Mouse (Mus musculus) midbrain, embryonic 14.5 days (tissue): Measurements from ENCODE around the gene Snx6. TPM values are rescaled to one million over a fixed set of nuclear protein-coding genes. Genes with fewer than 3 reads are reported as not detected.
A peak's percentile ranks its signal among the peaks of the same experiment; 100 is the strongest.

Experiments
- ATAC-seq: fragments of 200-750 bp; cut with Nextera tagmentation; 2 replicates; pipeline ENCODE4 v1.8.0; 2017; ENCODE audit warnings: moderate number of reproducible peaks, moderate library complexity; ENCODE audit not compliant: low FRiP score, low TSS enrichment
- DNase-seq: peaks from one replicate; pipeline ENCODE4 v3.0.0-alpha.2; 2015
- H3K27ac ChIP-seq: fragments of 300-500 bp; sonication (generic); replicated peaks from 2 replicates; pipeline ENCODE4 v1.5.1; 2014; ENCODE audit warnings: mild to moderate bottlenecking, low read depth, low read length, moderate library complexity
- H3K27me3 ChIP-seq: fragments of 300-500 bp; sonication (generic); 2 replicates; pipeline ENCODE4 v1.6.1; 2014; ENCODE audit warnings: low read length, control low read depth, mixed read lengths; ENCODE audit not compliant: control insufficient read depth, insufficient read depth
- H3K36me3 ChIP-seq: fragments of 300-500 bp; sonication (generic); 2 replicates; pipeline ENCODE4 v1.6.1; 2014; ENCODE audit warnings: low read length, control low read depth; ENCODE audit not compliant: control insufficient read depth, insufficient read depth
- H3K4me1 ChIP-seq: fragments of 300-500 bp; sonication (generic); 2 replicates; pipeline ENCODE4 v1.6.1; 2014; ENCODE audit warnings: mild to moderate bottlenecking, antibody characterized with exemption, low read length, control low read depth; ENCODE audit not compliant: control insufficient read depth, insufficient read depth
- H3K4me2 ChIP-seq: fragments of 300-500 bp; sonication (generic); 2 replicates; pipeline ENCODE4 v1.6.1; 2014; ENCODE audit warnings: mild to moderate bottlenecking, low read length, moderate library complexity
- H3K4me3 ChIP-seq: fragments of 300-500 bp; sonication (generic); replicated peaks from 2 replicates; pipeline ENCODE4 v1.5.1; 2014; ENCODE audit warnings: low read depth, low read length
- H3K9ac ChIP-seq: fragments of 300-500 bp; sonication (generic); replicated peaks from 2 replicates; pipeline ENCODE4 v1.6.1; 2014; ENCODE audit warnings: mild to moderate bottlenecking, low read length, moderate library complexity
- H3K9me3 ChIP-seq: fragments of 300-500 bp; sonication (generic); 2 replicates; pipeline ENCODE4 v1.6.1; 2016; ENCODE audit warnings: low read length, control low read depth, mixed read lengths; ENCODE audit not compliant: control insufficient read depth
- WGBS: fragments of 180-500 bp; shearing (Covaris S2); extraction: QIAGEN DNeasy Blood & Tissue Kit; methylation state at CpG from one replicate; pipeline ENCODE4 v1.1.7; 2014; 5-methylcytosine and 5-hydroxymethylcytosine counted together
- polyA plus RNA-seq: library from polyadenylated mRNA; unstranded; fragments of >200 nt; fragmentation: Nextera tagmentation; extraction: Ambion mirVana; gene quantifications from 2 replicates; pipeline ENCODE4 v1.2.1, GENCODE M21; 2014

The Snx6 gene
- 156 and 175 TPM in 2 replicates for polyA plus RNA-seq

DNA sequence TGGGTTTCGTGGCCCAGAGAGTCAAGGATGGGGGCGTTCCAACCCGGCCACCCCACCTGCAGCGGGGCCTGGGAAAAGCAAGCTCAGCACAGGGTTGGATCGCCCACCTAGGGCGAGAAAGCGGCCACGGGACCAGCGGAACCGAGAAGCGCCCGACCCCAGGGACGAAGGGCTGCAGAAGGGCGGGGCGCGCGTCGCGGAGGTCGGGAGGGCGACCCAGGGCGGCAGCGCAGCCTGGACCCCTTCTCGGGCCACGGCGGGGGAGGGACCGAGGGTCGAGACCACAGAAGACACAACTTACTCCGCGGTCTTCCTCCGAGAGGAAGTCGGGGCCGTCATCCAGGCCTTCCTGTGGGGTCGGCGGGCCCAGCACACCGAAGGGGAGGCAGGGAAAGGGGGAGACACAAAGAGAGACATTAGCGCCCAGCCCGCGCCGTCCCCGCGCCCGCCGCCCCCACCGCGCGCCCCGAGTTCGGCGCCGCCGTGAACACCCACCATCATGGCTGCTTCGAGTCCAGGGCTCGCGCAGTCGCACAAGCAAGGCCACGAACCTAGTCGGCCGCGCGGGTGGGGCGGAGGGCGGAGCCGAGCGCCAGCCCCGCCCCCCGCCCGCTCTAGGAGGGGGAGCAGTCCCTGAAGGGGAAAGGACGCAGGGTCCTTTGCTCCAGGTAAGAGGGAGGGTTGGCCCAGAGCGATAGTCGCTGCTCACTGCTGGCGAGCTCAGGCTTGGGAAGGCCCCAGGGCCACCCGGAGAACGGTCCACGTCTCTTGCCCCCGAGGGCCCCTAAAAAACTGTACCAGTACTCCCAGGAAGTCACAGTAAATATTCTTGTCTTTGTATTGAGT is at the start of gene Snx6:
TSS of gene Snx6 (minus strand) at position 551 of the 846 bp plus-strand sequence.
- peak within 1 kb of the TSS; percentile 96 for H3K4me3 ChIP-seq
- H3K4me2 ChIP-seq = peak within 1 kb of the TSS; percentile 72
- H3K9ac ChIP-seq = peak within 1 kb of the TSS; percentile 99
- no peaks in the 10 kb centered on the region for H3K27me3 ChIP-seq
- ATAC-seq (peak; percentile 94), DNase-seq (peak; percentile 95)
- no peaks in the 10 kb centered on the region for H3K9me3 ChIP-seq
- H3K27ac ChIP-seq = peak within 1 kb of the TSS; percentile 83
- under 1% methylated on average over 73 of the region's 76 CpGs for WGBS
- 0 out of 2 replicates have a peak, but pooled peaks cover 3% of the 10 kb centered on the region for H3K36me3 ChIP-seq
- peaks cover 12% of the 10 kb centered on the region for H3K4me1 ChIP-seq

DNA sequence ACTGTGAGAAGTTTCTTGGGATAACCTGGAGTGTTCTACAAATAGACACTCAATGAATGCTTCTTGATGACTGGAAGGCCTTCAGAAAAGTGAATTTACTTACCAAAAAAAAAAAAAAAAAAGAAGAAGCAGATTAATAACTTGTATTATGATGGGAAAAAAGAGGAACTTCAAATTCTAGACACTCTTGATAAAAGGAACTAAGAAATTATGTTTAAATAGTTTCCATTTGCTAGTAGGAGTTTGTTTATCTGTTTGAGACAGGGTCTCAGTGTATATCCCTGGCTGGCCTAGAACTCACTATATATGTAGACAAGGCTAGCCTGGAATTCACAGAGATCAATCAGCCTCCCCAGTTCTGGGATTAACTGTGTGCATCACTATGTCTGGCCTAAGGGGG is 48.9 kb upstream of the Snx6 start:
- no peaks in the 10 kb centered on the region for H3K36me3 ChIP-seq
- H3K27me3 ChIP-seq = no peaks in the 10 kb centered on the region
- no peaks in the 10 kb centered on the region for H3K9me3 ChIP-seq
- no peak for DNase-seq
- no peak overlapping the region for H3K27ac ChIP-seq
- ATAC-seq = no peak
- no peaks in the 10 kb centered on the region for H3K4me1 ChIP-seq
- H3K4me2 ChIP-seq = no peak overlapping the region
- no peak overlapping the region for H3K9ac ChIP-seq
- no peak overlapping the region for H3K4me3 ChIP-seq

DNA sequence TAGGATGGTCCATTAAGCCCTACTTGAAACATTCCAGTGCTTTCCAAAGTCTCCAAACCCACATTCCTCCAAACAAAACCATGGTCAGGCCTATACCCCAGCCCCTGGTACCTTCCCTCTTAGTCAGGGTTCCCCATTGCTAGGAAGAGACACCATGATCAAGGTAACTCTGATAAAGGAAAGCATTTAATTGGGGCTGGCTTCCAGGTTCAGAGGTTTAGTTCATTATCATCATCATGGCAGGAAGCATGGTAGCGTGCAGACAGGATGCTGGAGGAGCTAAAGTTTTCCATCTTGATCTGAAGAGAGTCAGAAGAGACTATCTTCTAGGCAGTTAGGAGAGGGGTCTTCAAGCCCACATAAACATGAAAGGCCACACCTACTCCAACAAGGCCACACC is 46.1 kb upstream of the Snx6 start:
- Histone ChIP-seq H3K4me2 (no peak overlapping the region), H3K9me3 (no peaks in the 10 kb centered on the region), H3K9ac (no peak overlapping the region), H3K27ac (no peak overlapping the region), H3K36me3 (no peaks in the 10 kb centered on the region), H3K27me3 (no peaks in the 10 kb centered on the region), H3K4me1 (no peaks in the 10 kb centered on the region), H3K4me3 (no peak overlapping the region)
- DNase-seq = no peak
- ATAC-seq = no peak
- WGBS = 94% methylated on average over 1 of the region's 1 CpGs

DNA sequence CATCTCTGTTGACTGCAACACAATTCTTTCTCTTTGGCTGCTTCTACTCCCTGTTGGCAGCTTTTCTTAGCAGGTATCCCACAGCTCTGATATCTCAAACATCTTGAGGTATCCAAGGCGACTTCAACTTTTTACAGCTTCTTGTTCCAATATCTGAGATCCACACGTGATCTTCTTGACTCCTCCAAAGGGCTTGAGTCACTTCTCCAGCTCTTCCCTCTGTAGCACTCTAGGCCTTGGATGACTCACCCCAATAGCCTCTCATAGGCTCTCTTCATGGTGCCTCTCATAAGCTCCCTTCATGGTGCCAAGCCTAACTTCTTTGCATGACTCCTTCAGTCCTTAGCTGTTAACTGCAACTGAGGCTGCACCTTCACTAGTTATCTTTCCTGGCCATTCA is 44.3 kb upstream of the Snx6 start:
- no peak overlapping the region for H3K4me3 ChIP-seq
- WGBS = 84% methylated on average over 2 of the region's 2 CpGs
- DNase-seq = no peak

DNA sequence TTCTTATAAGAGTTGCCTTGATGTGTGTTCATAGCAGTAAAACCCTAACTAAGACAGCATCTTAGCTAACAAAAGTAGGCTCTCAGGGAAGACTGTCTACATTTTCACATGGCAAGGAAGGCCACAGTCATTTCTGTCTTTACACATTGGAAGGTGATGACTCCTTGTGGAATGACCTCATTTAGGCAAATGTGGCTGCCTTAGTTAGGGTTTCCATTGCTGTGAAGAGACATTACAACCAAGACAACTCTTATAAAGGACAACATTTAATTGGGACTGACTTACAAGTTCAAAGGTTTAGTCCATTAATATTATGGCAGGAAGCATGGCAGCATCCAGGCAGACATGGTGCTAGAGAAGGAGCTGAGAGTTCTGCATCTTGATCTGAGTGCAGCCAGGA is 43.4 kb upstream of the Snx6 start:
- no peaks in the 10 kb centered on the region for H3K4me1 ChIP-seq
- no peaks in the 10 kb centered on the region for H3K9me3 ChIP-seq
- H3K27me3 ChIP-seq = no peaks in the 10 kb centered on the region
- H3K9ac ChIP-seq = no peak overlapping the region
- no peak for ATAC-seq
- no peak overlapping the region for H3K4me3 ChIP-seq
- H3K36me3 ChIP-seq = no peaks in the 10 kb centered on the region
- no peak overlapping the region for H3K4me2 ChIP-seq
- no peak for DNase-seq
- no peak overlapping the region for H3K27ac ChIP-seq

More for the DNA sequence above, 44.3 kb upstream of the Snx6 start:
- no peaks in the 10 kb centered on the region for H3K9me3 ChIP-seq
- H3K36me3 ChIP-seq = no peaks in the 10 kb centered on the region
- no peak overlapping the region for H3K9ac ChIP-seq
- no peak for ATAC-seq
- no peaks in the 10 kb centered on the region for H3K4me1 ChIP-seq
- H3K4me2 ChIP-seq = no peak overlapping the region
- H3K27ac ChIP-seq = no peak overlapping the region
- no peaks in the 10 kb centered on the region for H3K27me3 ChIP-seq

DNA sequence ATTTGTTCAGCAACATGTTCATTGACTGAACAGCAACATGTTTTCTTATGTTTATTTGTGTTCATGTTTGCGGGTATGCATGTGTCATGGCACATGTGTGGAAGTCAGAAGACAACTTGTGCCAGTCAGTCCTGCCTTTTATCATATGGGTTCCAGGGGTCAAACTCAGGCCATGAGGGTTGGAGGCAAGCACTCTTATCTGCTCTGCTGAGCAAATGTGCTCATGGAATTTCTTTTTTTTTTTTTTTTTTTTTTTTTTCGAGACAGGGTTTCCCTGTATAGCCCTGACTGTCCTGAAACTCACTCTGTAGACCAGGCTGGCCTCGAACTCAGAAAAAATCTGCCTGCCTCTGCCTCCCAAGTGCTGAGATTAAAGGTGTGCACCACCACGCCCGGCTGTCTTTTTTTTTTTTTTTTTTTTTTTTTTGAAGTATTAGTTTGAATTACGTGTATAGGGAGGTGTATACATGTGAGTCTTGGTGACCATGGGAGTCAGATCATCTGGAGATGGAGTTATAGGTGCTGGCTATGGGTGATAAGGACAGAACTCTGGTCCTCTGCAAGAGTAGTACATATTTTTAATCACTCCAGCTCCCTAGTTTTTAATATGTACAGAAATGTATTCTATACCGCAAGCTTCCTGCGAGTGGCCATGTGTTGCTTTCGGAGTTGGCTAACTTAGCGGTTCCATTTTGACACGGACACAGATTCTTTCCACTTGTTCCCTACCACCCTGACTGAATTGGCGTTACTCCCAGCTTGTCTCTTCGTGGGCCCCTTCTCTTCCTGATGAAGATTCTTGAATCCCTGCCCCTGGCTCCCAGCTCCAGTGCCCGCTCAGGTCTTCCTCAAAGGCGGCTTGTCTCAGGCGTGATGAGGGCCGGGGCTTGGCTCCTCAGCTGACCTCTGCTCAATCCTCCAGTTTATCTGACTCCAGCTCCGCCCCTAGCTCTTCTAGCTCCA is 40.4 kb upstream of the Snx6 start:
- H3K4me2 ChIP-seq = no peak overlapping the region; the same call in 1 of the 2 replicates
- no peaks in the 10 kb centered on the region for H3K36me3 ChIP-seq
- no peak overlapping the region for H3K27ac ChIP-seq
- no peak for DNase-seq
- 73% methylated on average over 18 of the region's 18 CpGs for WGBS
- no peaks in the 10 kb centered on the region for H3K4me1 ChIP-seq
- no peaks in the 10 kb centered on the region for H3K27me3 ChIP-seq
- H3K9ac ChIP-seq = no peak overlapping the region
- H3K9me3 ChIP-seq = no peaks in the 10 kb centered on the region
- no peak overlapping the region for H3K4me3 ChIP-seq
- no peak for ATAC-seq

DNA sequence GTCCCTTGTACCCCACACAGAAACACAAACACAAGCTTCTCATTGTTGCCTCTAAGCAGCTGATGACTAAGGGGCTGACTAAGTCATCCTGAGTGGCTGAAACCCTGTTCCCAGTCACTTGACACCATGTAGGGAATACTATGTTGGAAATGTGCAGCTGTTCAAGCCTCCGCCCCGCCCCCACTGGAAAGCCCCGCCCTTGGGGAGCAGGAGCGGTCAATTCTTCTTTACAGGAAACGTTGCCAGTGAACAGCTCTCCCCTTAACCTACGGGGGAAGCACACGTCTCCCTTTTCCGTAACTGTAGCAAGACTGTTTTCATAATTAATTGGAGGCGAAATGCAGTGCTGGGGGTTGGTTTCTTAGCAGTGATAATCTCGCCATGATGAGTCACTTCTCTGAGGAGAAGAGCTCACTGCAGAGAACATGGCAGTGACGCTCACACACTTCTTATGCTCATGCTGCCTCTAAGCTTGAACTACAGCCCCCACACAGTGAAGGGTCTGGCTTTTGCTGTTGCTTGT is 39.5 kb upstream of the Snx6 start:
- DNase-seq = peak; percentile 74
- 17% methylated on average over 11 of the region's 11 CpGs for WGBS
- peak overlapping the region; percentile 52; the same call in 1 of the 2 replicates for H3K27ac ChIP-seq
- 0 out of 2 replicates have a peak, but pooled peaks have one; percentile 60 for ATAC-seq
- H3K4me1 ChIP-seq = no peaks in the 10 kb centered on the region
- no peaks in the 10 kb centered on the region for H3K9me3 ChIP-seq
- H3K9ac ChIP-seq = peak overlapping the region; percentile 45; the same call in 1 of the 2 replicates
- no peaks in the 10 kb centered on the region for H3K27me3 ChIP-seq
- H3K4me2 ChIP-seq = peak overlapping the region; percentile 47
- peak overlapping the region; percentile 28; the same call in 1 of the 2 replicates for H3K4me3 ChIP-seq
- H3K36me3 ChIP-seq = no peaks in the 10 kb centered on the region

DNA sequence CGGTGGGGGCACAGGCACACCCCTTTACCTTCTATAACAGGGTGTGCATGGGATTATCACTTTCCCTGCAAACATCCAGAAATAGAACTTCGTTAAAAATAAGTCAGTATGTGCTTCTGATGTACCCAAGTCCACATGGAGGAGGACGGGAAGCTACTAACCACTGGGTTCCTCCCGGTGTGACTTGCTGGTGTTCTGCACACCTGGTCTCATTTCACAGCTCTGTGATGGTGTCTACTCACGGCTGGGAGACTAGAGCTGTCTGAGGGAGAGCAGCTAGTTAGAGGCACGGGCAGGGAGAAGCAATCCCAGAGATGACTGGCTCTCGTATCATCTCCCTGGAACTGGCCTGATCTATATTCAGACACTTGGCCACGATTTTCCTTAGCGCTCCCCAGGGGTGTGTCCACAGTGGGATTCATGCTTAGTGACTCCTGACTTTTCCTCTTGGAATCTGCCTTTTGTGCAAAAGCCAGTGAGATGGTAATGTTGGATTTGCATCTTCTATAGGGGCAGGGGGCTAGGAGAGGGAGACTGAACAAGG is 38.4 kb upstream of the Snx6 start:
- Histone ChIP-seq H3K27me3 (no peaks in the 10 kb centered on the region), H3K4me1 (no peaks in the 10 kb centered on the region), H3K4me3 (no peak overlapping the region), H3K9ac (no peak overlapping the region), H3K36me3 (no peaks in the 10 kb centered on the region), H3K9me3 (no peaks in the 10 kb centered on the region), H3K27ac (no peak overlapping the region), H3K4me2 (no peak overlapping the region)
- WGBS = 60% methylated on average over 9 of the region's 9 CpGs
- DNase-seq = no peak
- no peak for ATAC-seq
